Mouse (Mus musculus) midbrain, embryonic 13.5 days (tissue): Measurements from ENCODE around the gene Mgst3. TPM values are rescaled to one million over a fixed set of nuclear protein-coding genes. Genes with fewer than 3 reads are reported as not detected.

Source experiments
- ATAC-seq: fragments of 200-750 bp; cut with Nextera tagmentation; 2 replicates; pipeline ENCODE4 v1.8.0; 2017; ENCODE audit warnings: mild to moderate bottlenecking, moderate TSS enrichment, moderate library complexity
- H3K27ac ChIP-seq: fragments of 300-500 bp; sonication (generic); 2 replicates; pipeline ENCODE4 v1.5.1; 2015; ENCODE audit warnings: inconsistent platforms, mild to moderate bottlenecking, moderate library complexity
- H3K27me3 ChIP-seq: fragments of 300-500 bp; sonication (generic); 2 replicates; pipeline ENCODE4 v1.6.1; 2015; ENCODE audit warnings: mild to moderate bottlenecking, inconsistent platforms
- H3K36me3 ChIP-seq: fragments of 300-500 bp; sonication (generic); 2 replicates; pipeline ENCODE4 v1.6.1; 2015; ENCODE audit warnings: mild to moderate bottlenecking, inconsistent platforms
- H3K4me1 ChIP-seq: fragments of 300-500 bp; sonication (generic); replicated peaks from 2 replicates; pipeline ENCODE4 v1.6.1; 2015; ENCODE audit warnings: inconsistent platforms
- H3K4me2 ChIP-seq: fragments of 300-500 bp; sonication (generic); replicated peaks from 2 replicates; pipeline ENCODE4 v1.6.1; 2015; ENCODE audit warnings: moderate library complexity, mild to moderate bottlenecking, inconsistent platforms
- H3K4me3 ChIP-seq: fragments of 300-500 bp; sonication (generic); replicated peaks from 2 replicates; pipeline ENCODE4 v1.5.1; 2015; ENCODE audit warnings: mild to moderate bottlenecking, inconsistent platforms
- H3K9ac ChIP-seq: fragments of 300-500 bp; sonication (generic); replicated peaks from 2 replicates; pipeline ENCODE4 v1.6.1; 2015; ENCODE audit warnings: mild to moderate bottlenecking, inconsistent platforms
- H3K9me3 ChIP-seq: fragments of 300-500 bp; sonication (generic); 2 replicates; pipeline ENCODE4 v1.6.1; 2016; ENCODE audit warnings: mild to moderate bottlenecking, inconsistent platforms
- WGBS: fragments of 180-500 bp; shearing (Covaris S2); methylation state at CpG from one replicate; pipeline ENCODE4 v1.1.7; 2015; 5-methylcytosine and 5-hydroxymethylcytosine counted together
- microRNA-seq: library from miRNA; unstranded; fragments of <30 nt; microRNA quantifications from one replicate; pipeline ENCODE4, GENCODE M21; 2016
- polyA plus RNA-seq: library from polyadenylated mRNA; unstranded; fragments of >200 nt; fragmentation: Nextera tagmentation; extraction: Ambion mirVana; gene quantifications from 2 replicates; pipeline ENCODE4 v1.2.1, GENCODE M21; 2015

Gene Mgst3
- polyA plus RNA-seq, 1 experiment from 2014 or later = 80.2 TPM

- no peak overlapping the region for H3K4me3 ChIP-seq
- peaks cover 6% of the 10 kb centered on the region for H3K27me3 ChIP-seq
- no peak overlapping the region for H3K4me2 ChIP-seq
- H3K4me1 ChIP-seq = no peaks in the 10 kb centered on the region
- no peak overlapping the region for H3K27ac ChIP-seq
- H3K9me3 ChIP-seq = no peaks in the 10 kb centered on the region
- H3K9ac ChIP-seq = no peak overlapping the region
- WGBS = 95% methylated on average over 3 of the region's 3 CpGs
- ATAC-seq = no peak
- peaks cover 17% of the 10 kb centered on the region for H3K36me3 ChIP-seq
These were observed 57.2 kb downstream of the Mgst3 start for GRCm38 (mm10) chr1:167336398-167336797.

GRCm38 (mm10) chr1:167331106-167331505 lies 62.5 kb downstream of the Mgst3 start:
- Histone ChIP-seq H3K4me1 (no peaks in the 10 kb centered on the region), H3K27me3 (no peaks in the 10 kb centered on the region), H3K9ac (no peak overlapping the region), H3K27ac (no peak overlapping the region), H3K4me3 (no peak overlapping the region), H3K36me3 (peaks cover 51% of the 10 kb centered on the region), H3K9me3 (no peaks in the 10 kb centered on the region), H3K4me2 (no peak overlapping the region)
- no peak for ATAC-seq
- 89% methylated on average over 8 of the region's 8 CpGs for WGBS

GRCm38 (mm10) chr1:167328776-167329175 lies 64.9 kb downstream of the Mgst3 start:
- Histone ChIP-seq H3K4me1 (no peaks in the 10 kb centered on the region), H3K9ac (no peak overlapping the region), H3K36me3 (peaks cover 64% of the 10 kb centered on the region), H3K4me3 (no peak overlapping the region), H3K27me3 (no peaks in the 10 kb centered on the region), H3K4me2 (no peak overlapping the region), H3K9me3 (no peaks in the 10 kb centered on the region), H3K27ac (no peak overlapping the region)
- no peak for ATAC-seq
- 87% methylated on average over 6 of the region's 6 CpGs for WGBS

Small RNA genes within 50 kb of the gene (microRNA-seq; reads per million reads assigned to microRNA genes)
- gene Gm25911 = 1.4 reads per million

Other genes with a start within 250 kb of the Mgst3 start
- gene Uck2, start 108.5 kb downstream of the Mgst3 start, polyA plus RNA-seq = 67.6 and 70.1 TPM in 2 replicates
- gene Tmco1, start 85.5 kb downstream of the Mgst3 start, polyA plus RNA-seq = 75.3 and 76.9 TPM in 2 replicates
- gene Aldh9a1, start 43.9 kb downstream of the Mgst3 start, polyA plus RNA-seq = 27.9 and 28.1 TPM in 2 replicates
- gene Lrrc52, start 72.9 kb upstream of the Mgst3 start, polyA plus RNA-seq = 0.27 TPM in 1 of 2 replicates, not detected in the other
- gene Rxrg, start 204.5 kb upstream of the Mgst3 start, polyA plus RNA-seq = 4.1 and 4.8 TPM in 2 replicates